Mouse (Mus musculus): ENCODE data around the gene Slit3.

GRCm38 (mm10) chr11:35711314-35711713 is 590.3 kb downstream of the Slit3 start:
- TF ChIP-seq GATA1 (IDR thresholded peaks at IDR 0.05; ENCODE audit: low read length) (no peak), TAL1 (IDR thresholded peaks at IDR 0.05; ENCODE audit: low read length) (no peak)
